Mouse (Mus musculus): ENCODE measurements at regions not wholly inside any gene's neighbourhood (a gene's known extent, or its start where the extent isn't known, plus 50 kb on each side); places are given as distances from the start of the nearest gene placed in this dataset.
"Not testable (repeated sequence)": the region's sequence is repeated elsewhere in the genome, so short reads cannot be mapped to it uniquely, and the experiment has no call there.

GRCm38 (mm10) chr4:9724801-9725200 is 1149.5 kb upstream of the 2610301B20Rik start:
- in situ Hi-C loops (cut with MboI, MseI) = not testable (repeated sequence)

GRCm38 (mm10) chr4:9737691-9738090 is 1136.6 kb upstream of the 2610301B20Rik start:
- in situ Hi-C loops (cut with MboI, MseI) = no loop called here

GRCm38 (mm10) chr4:9747411-9747938 is 1126.8 kb upstream of the 2610301B20Rik start:
- in situ Hi-C loops (cut with MboI, MseI) = no loop called here

GRCm38 (mm10) chr4:9748110-9748509 is 1126.2 kb upstream of the 2610301B20Rik start:
- in situ Hi-C loops (cut with MboI, MseI) = no loop called here

GRCm38 (mm10) chr4:9749877-9750276 is 1124.4 kb upstream of the 2610301B20Rik start:
- in situ Hi-C loops (cut with MboI, MseI) = no loop called here

- in situ Hi-C loops (cut with MboI, MseI) = no loop called here
These were observed 1123.9 kb upstream of the 2610301B20Rik start for GRCm38 (mm10) chr4:9750404-9750803.

- in situ Hi-C loops (cut with MboI, MseI) = no loop called here
These were observed 1111.0 kb upstream of the 2610301B20Rik start for GRCm38 (mm10) chr4:9763321-9763720.

- in situ Hi-C loops (cut with MboI, MseI) = no loop called here
These were observed 1104.6 kb upstream of the 2610301B20Rik start for GRCm38 (mm10) chr4:9769633-9770205.

- in situ Hi-C loops (cut with MboI, MseI) = no loop called here
These were observed 1103.8 kb upstream of the 2610301B20Rik start for GRCm38 (mm10) chr4:9770372-9771102.

- in situ Hi-C loops (cut with MboI, MseI) = no loop called here
These were observed 1103.2 kb upstream of the 2610301B20Rik start for GRCm38 (mm10) chr4:9771103-9771474.

GRCm38 (mm10) chr4:9778391-9778790 is 1095.9 kb upstream of the 2610301B20Rik start:
- in situ Hi-C loops (cut with MboI, MseI) = loop anchor here (5.0 kb wide), 1 partner anchor 161 kb away; no protein-coding TSS in a partner anchor

- in situ Hi-C loops (cut with MboI, MseI) = loop anchor here (5.0 kb wide), 1 partner anchor 162 kb away; no protein-coding TSS in a partner anchor
These were observed 1094.7 kb upstream of the 2610301B20Rik start for GRCm38 (mm10) chr4:9779594-9779993.

GRCm38 (mm10) chr4:9780179-9780578 is 1094.1 kb upstream of the 2610301B20Rik start:
- in situ Hi-C loops (cut with MboI, MseI) = no loop called here

- in situ Hi-C loops (cut with MboI, MseI) = no loop called here
These were observed 1093.0 kb upstream of the 2610301B20Rik start for GRCm38 (mm10) chr4:9781318-9781717.

- in situ Hi-C loops (cut with MboI, MseI) = no loop called here
These were observed 1086.4 kb upstream of the 2610301B20Rik start for GRCm38 (mm10) chr4:9787795-9788365.

GRCm38 (mm10) chr4:9790478-9790877 is 1083.8 kb upstream of the 2610301B20Rik start:
- in situ Hi-C loops (cut with MboI, MseI) = no loop called here

All from T-helper 1 cell (primary cell).